Mouse (Mus musculus) midbrain, embryonic 12.5 days (tissue): ENCODE results near the gene Cd164l2. TPM values are rescaled to one million over a fixed set of nuclear protein-coding genes. Genes with fewer than 3 reads are reported as not detected.
A peak's percentile ranks its signal among the peaks of the same experiment; 100 is the strongest.

Experiments
- ATAC-seq: fragments of 200-750 bp; cut with Nextera tagmentation; 2 replicates; pipeline ENCODE4 v1.8.0; 2017; ENCODE audit warnings: low read depth, moderate TSS enrichment, moderate library complexity; ENCODE audit not compliant: low FRiP score
- H3K27ac ChIP-seq: fragments of 300-500 bp; sonication (generic); replicated peaks from 2 replicates; pipeline ENCODE4 v1.5.1; 2016; ENCODE audit warnings: mild to moderate bottlenecking
- H3K27me3 ChIP-seq: fragments of 300-500 bp; sonication (generic); 2 replicates; pipeline ENCODE4 v1.6.1; 2016; ENCODE audit warnings: mild to moderate bottlenecking
- H3K36me3 ChIP-seq: fragments of 300-500 bp; sonication (generic); 2 replicates; pipeline ENCODE4 v1.6.1; 2016
- H3K4me1 ChIP-seq: fragments of 300-500 bp; sonication (generic); 2 replicates; pipeline ENCODE4 v1.6.1; 2016
- H3K4me2 ChIP-seq: fragments of 300-500 bp; sonication (generic); replicated peaks from 2 replicates; pipeline ENCODE4 v1.6.1; 2016; ENCODE audit warnings: mild to moderate bottlenecking, moderate library complexity
- H3K4me3 ChIP-seq: fragments of 300-500 bp; sonication (generic); 2 replicates; pipeline ENCODE4 v1.5.1; 2016; ENCODE audit warnings: mild to moderate bottlenecking
- H3K9ac ChIP-seq: fragments of 300-500 bp; sonication (generic); replicated peaks from 2 replicates; pipeline ENCODE4 v1.6.1; 2016; ENCODE audit warnings: mild to moderate bottlenecking, moderate library complexity
- H3K9me3 ChIP-seq: fragments of 300-500 bp; sonication (generic); 2 replicates; pipeline ENCODE4 v1.6.1; 2016; ENCODE audit warnings: mild to moderate bottlenecking
- WGBS: fragments of 180-500 bp; shearing (Covaris S2); methylation state at CpG from one replicate; pipeline ENCODE4 v1.1.7; 2016; 5-methylcytosine and 5-hydroxymethylcytosine counted together
- polyA plus RNA-seq: library from polyadenylated mRNA; unstranded; fragments of >200 nt; fragmentation: Nextera tagmentation; extraction: Ambion mirVana; gene quantifications from 2 replicates; pipeline ENCODE4 v1.2.1, GENCODE M21; 2016

Cd164l2 gene
- polyA plus RNA-seq, 1 experiment from 2014 or later: 0.47 TPM

DNA sequence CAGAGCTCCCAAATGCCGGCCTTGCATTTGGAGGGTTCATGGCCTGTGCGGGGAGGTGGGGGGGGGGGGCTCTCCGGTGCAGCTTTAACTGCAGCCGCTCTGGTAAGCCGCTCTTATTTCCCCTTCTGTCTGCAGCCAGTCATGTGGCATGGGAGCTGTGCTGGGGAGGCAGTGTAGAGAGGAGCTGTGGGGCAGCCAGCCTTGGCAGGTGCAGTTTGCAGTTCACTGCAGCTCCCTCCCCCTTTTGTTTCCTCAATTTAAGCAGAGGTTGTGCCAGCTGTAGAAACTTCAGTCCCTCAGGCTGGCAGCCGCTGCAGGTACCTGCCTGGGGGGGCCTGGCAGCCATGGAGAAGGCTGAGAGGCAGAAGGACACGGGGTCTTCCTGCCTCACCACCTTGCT lies 15.1 kb upstream of the Cd164l2 start:
- Histone ChIP-seq H3K36me3 (peaks cover 39% of the 10 kb centered on the region), H3K4me3 (no peak overlapping the region), H3K27ac (peak overlapping the region; percentile 82), H3K27me3 (no peaks in the 10 kb centered on the region), H3K4me1 (peaks cover 54% of the 10 kb centered on the region), H3K9ac (0 out of 2 replicates have a peak overlapping the region, but pooled peaks have one; percentile 11), H3K4me2 (no peak overlapping the region), H3K9me3 (no peaks in the 10 kb centered on the region)
- ATAC-seq: no peak
- WGBS: 23% methylated on average over 7 of the region's 7 CpGs

GRCm38 (mm10) chr4:133197355-133197754 lies 14.6 kb upstream of the Cd164l2 start:
- H3K4me1 ChIP-seq: peaks cover 54% of the 10 kb centered on the region
- no peak overlapping the region for H3K4me2 ChIP-seq
- peak overlapping the region; percentile 82 for H3K27ac ChIP-seq
- no peak for ATAC-seq
- peaks cover 34% of the 10 kb centered on the region for H3K36me3 ChIP-seq
- peak overlapping the region; percentile 8; the same call in 1 of the 2 replicates for H3K9ac ChIP-seq
- no peaks in the 10 kb centered on the region for H3K27me3 ChIP-seq
- WGBS: 11% methylated on average over 5 of the region's 5 CpGs
- no peak overlapping the region for H3K4me3 ChIP-seq
- H3K9me3 ChIP-seq: no peaks in the 10 kb centered on the region

- peaks cover 54% of the 10 kb centered on the region for H3K4me1 ChIP-seq
- H3K9ac ChIP-seq: peak overlapping the region; percentile 8; the same call in 1 of the 2 replicates
- no peaks in the 10 kb centered on the region for H3K9me3 ChIP-seq
- H3K4me3 ChIP-seq: no peak overlapping the region
- peak; percentile 63 for ATAC-seq
- H3K27ac ChIP-seq: peak overlapping the region; percentile 82
- WGBS: 15% methylated on average over 13 of the region's 13 CpGs
- no peak overlapping the region for H3K4me2 ChIP-seq
- peaks cover 30% of the 10 kb centered on the region for H3K36me3 ChIP-seq
- H3K27me3 ChIP-seq: no peaks in the 10 kb centered on the region
Observed at GRCm38 (mm10) chr4:133197801-133198286, 14.1 kb upstream of the Cd164l2 start.

DNA sequence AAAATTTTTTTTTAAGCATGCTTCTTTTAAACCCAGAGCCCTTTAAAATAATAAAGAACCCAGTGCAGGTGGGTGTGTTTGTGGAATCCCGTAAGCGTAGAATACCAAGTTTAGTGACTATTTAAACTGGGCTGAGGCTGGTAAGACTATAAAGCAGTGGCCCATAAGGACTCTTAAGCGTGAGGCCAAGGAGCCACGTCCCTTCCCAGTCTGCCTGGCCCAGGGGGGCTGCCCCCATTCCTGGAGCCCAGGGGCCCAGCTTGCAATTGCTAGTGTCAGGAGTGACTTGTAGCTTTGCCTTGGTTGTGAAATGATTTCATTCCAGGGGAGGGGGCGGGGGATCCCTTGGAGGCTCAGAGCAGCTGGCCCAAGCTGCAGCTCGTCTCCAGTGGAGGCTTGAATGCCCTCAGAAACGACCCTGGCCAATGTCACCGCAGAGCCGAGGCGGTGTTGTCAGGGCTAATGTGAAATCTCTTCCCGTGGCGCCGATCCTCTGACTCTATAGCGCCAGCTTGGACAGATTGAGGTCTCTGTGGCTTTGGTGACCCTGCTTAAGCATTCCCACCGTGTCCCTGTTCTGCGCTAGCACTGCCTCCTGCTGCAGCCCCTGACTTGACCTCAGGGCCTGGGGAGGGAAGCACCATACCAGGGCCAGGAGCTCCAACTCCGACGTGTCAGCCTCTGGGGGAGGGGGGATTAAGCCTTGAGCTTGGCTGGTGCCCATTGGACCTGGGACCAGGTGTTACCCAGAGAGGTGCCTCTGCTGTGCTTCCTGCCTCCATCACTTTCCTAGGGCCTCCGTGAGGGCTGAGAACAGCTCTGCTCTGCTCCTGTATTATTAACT lies 13.4 kb upstream of the Cd164l2 start:
- peak; percentile 57 for ATAC-seq
- H3K27me3 ChIP-seq: no peaks in the 10 kb centered on the region

GRCm38 (mm10) chr4:133199743-133200142 lies 12.2 kb upstream of the Cd164l2 start:
- Histone ChIP-seq H3K9me3 (no peaks in the 10 kb centered on the region), H3K4me3 (no peak overlapping the region), H3K27me3 (no peaks in the 10 kb centered on the region), H3K27ac (peak overlapping the region; percentile 8; the same call in 1 of the 2 replicates), H3K36me3 (peaks cover 14% of the 10 kb centered on the region), H3K4me1 (peaks cover 63% of the 10 kb centered on the region), H3K9ac (no peak overlapping the region), H3K4me2 (no peak overlapping the region)
- no peak for ATAC-seq
- WGBS: 76% methylated on average over 6 of the region's 6 CpGs

More for the DNA sequence above, 13.4 kb upstream of the Cd164l2 start:
- peak overlapping the region; percentile 82 for H3K27ac ChIP-seq
- peak overlapping the region; percentile 8; the same call in 1 of the 2 replicates for H3K9ac ChIP-seq
- H3K4me2 ChIP-seq: 0 out of 2 replicates have a peak overlapping the region, but pooled peaks have one; percentile 1
- 13% methylated on average over 19 of the region's 19 CpGs for WGBS
- H3K9me3 ChIP-seq: no peaks in the 10 kb centered on the region
- H3K36me3 ChIP-seq: peaks cover 22% of the 10 kb centered on the region
- no peak overlapping the region for H3K4me3 ChIP-seq
- peaks cover 55% of the 10 kb centered on the region for H3K4me1 ChIP-seq

- H3K27ac ChIP-seq: peak overlapping the region; percentile 8; the same call in 1 of the 2 replicates
- H3K9ac ChIP-seq: no peak overlapping the region
- H3K4me1 ChIP-seq: peaks cover 67% of the 10 kb centered on the region
- no peak for ATAC-seq
- no peak overlapping the region for H3K4me2 ChIP-seq
- no peak overlapping the region for H3K4me3 ChIP-seq
- H3K27me3 ChIP-seq: no peaks in the 10 kb centered on the region
- peaks cover 11% of the 10 kb centered on the region for H3K36me3 ChIP-seq
- 55% methylated on average over 21 of the region's 21 CpGs for WGBS
- no peaks in the 10 kb centered on the region for H3K9me3 ChIP-seq
Observed at GRCm38 (mm10) chr4:133200343-133200742, 11.6 kb upstream of the Cd164l2 start.

- peaks cover 63% of the 10 kb centered on the region for H3K4me1 ChIP-seq
- 0 out of 2 replicates have a peak overlapping the region, but pooled peaks have one; percentile 8 for H3K27ac ChIP-seq
- no peaks in the 10 kb centered on the region for H3K9me3 ChIP-seq
- no peak overlapping the region; the same call in 1 of the 2 replicates for H3K9ac ChIP-seq
- H3K36me3 ChIP-seq: peaks cover 3% of the 10 kb centered on the region
- 76% methylated on average over 8 of the region's 8 CpGs for WGBS
- no peak overlapping the region for H3K4me2 ChIP-seq
- no peaks in the 10 kb centered on the region for H3K27me3 ChIP-seq
- H3K4me3 ChIP-seq: no peak overlapping the region
- ATAC-seq: no peak
Observed at GRCm38 (mm10) chr4:133201006-133201771, 10.7 kb upstream of the Cd164l2 start.

DNA sequence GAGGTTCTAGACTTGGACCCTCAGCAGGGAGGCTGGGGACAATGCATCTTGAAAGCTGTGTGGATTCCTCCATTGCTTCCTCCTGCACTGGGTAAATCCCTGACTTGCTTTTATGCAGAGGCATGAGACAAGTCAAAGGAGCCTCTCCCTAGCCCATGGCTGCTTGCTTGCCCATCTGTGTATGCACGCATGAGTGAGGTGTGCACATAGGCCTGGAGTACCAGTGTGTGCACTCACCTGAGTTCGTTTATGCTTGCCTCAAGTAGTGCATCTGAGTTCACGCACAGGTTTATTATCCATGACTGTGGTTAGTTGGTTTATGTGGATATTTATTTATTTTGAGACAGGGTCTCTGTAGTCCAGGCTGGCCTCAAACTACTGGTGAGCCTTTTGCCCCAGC lies 9.7 kb upstream of the Cd164l2 start:
- no peaks in the 10 kb centered on the region for H3K9me3 ChIP-seq
- no peak for ATAC-seq
- WGBS: 95% methylated on average over 3 of the region's 3 CpGs
- H3K4me1 ChIP-seq: peaks cover 53% of the 10 kb centered on the region
- H3K27me3 ChIP-seq: no peaks in the 10 kb centered on the region
- no peak overlapping the region for H3K27ac ChIP-seq
- no peak overlapping the region for H3K4me3 ChIP-seq
- no peak overlapping the region for H3K9ac ChIP-seq
- H3K4me2 ChIP-seq: no peak overlapping the region
- no peaks in the 10 kb centered on the region for H3K36me3 ChIP-seq

GRCm38 (mm10) chr4:133203591-133203990 lies 8.3 kb upstream of the Cd164l2 start:
- no peak overlapping the region for H3K4me3 ChIP-seq
- H3K27me3 ChIP-seq: no peaks in the 10 kb centered on the region
- no peaks in the 10 kb centered on the region for H3K36me3 ChIP-seq
- peaks cover 39% of the 10 kb centered on the region for H3K4me1 ChIP-seq
- WGBS: 81% methylated on average over 3 of the region's 3 CpGs
- no peak overlapping the region for H3K9ac ChIP-seq
- H3K9me3 ChIP-seq: no peaks in the 10 kb centered on the region
- H3K4me2 ChIP-seq: no peak overlapping the region
- H3K27ac ChIP-seq: no peak overlapping the region
- ATAC-seq: no peak

- Histone ChIP-seq H3K9me3 (no peaks in the 10 kb centered on the region), H3K9ac (no peak overlapping the region), H3K4me3 (no peak overlapping the region), H3K27ac (peak overlapping the region; percentile 43), H3K4me1 (peaks cover 33% of the 10 kb centered on the region), H3K4me2 (no peak overlapping the region), H3K36me3 (no peaks in the 10 kb centered on the region), H3K27me3 (no peaks in the 10 kb centered on the region; the same call in 1 of the 2 replicates)
- ATAC-seq: no peak
- WGBS: 42% methylated on average over 7 of the region's 7 CpGs
Observed at GRCm38 (mm10) chr4:133204379-133204778, 7.6 kb upstream of the Cd164l2 start.

DNA sequence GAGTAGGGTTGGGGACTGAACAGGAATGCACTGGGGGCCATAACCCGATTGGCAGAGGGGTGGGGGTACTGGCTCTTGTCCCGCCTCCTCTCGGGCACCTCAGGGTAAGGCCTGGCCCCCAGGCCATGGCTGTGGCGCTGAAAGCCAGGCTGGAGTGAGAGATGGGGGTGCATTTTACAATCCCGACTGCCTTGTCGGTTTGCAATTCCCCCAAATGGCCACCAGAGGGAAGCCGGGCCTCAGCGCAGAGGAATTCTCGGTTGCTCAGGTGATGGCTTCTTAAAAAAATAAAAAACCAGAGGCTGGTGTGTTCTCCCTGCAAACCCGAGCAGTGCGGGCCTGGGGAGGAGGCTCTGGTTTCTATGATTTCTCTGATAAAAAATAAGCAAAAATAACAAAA lies 2.6 kb upstream of the Cd164l2 start:
- H3K9ac ChIP-seq: no peak overlapping the region
- H3K9me3 ChIP-seq: no peaks in the 10 kb centered on the region
- H3K27me3 ChIP-seq: peaks cover 43% of the 10 kb centered on the region
- H3K4me2 ChIP-seq: no peak overlapping the region
- ATAC-seq: no peak
- no peak overlapping the region for H3K27ac ChIP-seq
- peaks cover 31% of the 10 kb centered on the region for H3K4me1 ChIP-seq
- WGBS: 3% methylated on average over 11 of the region's 11 CpGs
- H3K4me3 ChIP-seq: no peak overlapping the region
- H3K36me3 ChIP-seq: no peaks in the 10 kb centered on the region
